Mouse (Mus musculus): ENCODE data around the gene Zeb2.

- TF ChIP-seq CTCF (IDR thresholded peaks at IDR 0.05; ENCODE audit: low read depth) (no peak), EP300 (IDR thresholded peaks at IDR 0.05; ENCODE audit: low read depth) (no peak)
Measured at GRCm38 (mm10) chr2:45092654-45093053, 24.5 kb downstream of the Zeb2 start.
